Mouse (Mus musculus): ENCODE data around the gene Atcay. TPM values are rescaled to one million over a fixed set of nuclear protein-coding genes. Genes with fewer than 3 reads are reported as not detected.
"Not testable (repeated sequence)": the region's sequence is repeated elsewhere in the genome, so short reads cannot be mapped to it uniquely, and the experiment has no call there.

Atcay gene
- polyA plus RNA-seq, 1 experiment from 2014 or later: 0.29 TPM

DNA sequence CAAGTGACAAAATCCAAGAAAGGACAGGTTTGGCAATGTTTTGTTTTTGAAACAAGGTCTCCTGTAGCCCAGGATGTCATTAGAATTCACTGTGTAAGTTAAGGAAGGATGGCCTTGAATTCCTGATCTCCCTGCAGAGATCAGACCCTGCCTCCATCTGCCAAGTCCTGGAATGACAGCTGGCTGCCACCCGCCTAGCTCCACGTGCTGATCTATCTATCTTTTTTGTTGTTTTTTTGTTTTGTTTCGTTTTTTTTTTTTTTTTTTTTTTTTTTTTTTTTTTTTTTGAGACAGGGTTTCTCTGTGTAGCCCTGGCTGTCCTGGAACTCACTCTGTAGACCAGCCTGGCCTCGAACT, 55.3 kb downstream of the Atcay start:
- ATAC-seq (ENCODE audit: borderline replicate concordance, extremely low read depth, low FRiP score, low TSS enrichment); H3K27me3 ChIP-seq; H3K9me3 ChIP-seq: not testable (repeated sequence)
- Histone ChIP-seq H3K9ac (0 out of 2 replicates have a peak overlapping the region, but pooled peaks have one; percentile 43), H3K36me3 (peaks cover 29% of the 10 kb centered on the region), H3K4me2 (peak overlapping the region; percentile 78), H3K4me1 (peaks cover 47% of the 10 kb centered on the region), H3K4me3 (peak overlapping the region; percentile 34), H3K27ac (peak overlapping the region; percentile 87)
- WGBS: 12% methylated on average over 3 of the region's 4 CpGs

GRCm38 (mm10) chr10:81174617-81175344, 55.9 kb downstream of the Atcay start:
- ATAC-seq (ENCODE audit: borderline replicate concordance, extremely low read depth, low FRiP score, low TSS enrichment): peak; percentile 50; the same call in 1 of the 2 replicates
- H3K27me3 ChIP-seq: no peaks in the 10 kb centered on the region
- peak overlapping the region; percentile 43 for H3K9ac ChIP-seq

GRCm38 (mm10) chr10:81173132-81173531, 57.5 kb downstream of the Atcay start:
- WGBS: 9% methylated on average over 21 of the region's 21 CpGs
- peaks cover 45% of the 10 kb centered on the region for H3K4me1 ChIP-seq
- H3K9me3 ChIP-seq: no peaks in the 10 kb centered on the region
- H3K9ac ChIP-seq: peak overlapping the region; percentile 31
- peak overlapping the region; percentile 76 for H3K27ac ChIP-seq
- peaks cover 7% of the 10 kb centered on the region for H3K36me3 ChIP-seq
- no peaks in the 10 kb centered on the region for H3K27me3 ChIP-seq
- H3K4me3 ChIP-seq: 0 out of 2 replicates have a peak overlapping the region, but pooled peaks have one; percentile 14
- H3K4me2 ChIP-seq: peak overlapping the region; percentile 43
- ATAC-seq (ENCODE audit: borderline replicate concordance, extremely low read depth, low FRiP score, low TSS enrichment): no peak

More at GRCm38 (mm10) chr10:81174617-81175344, 55.9 kb downstream of the Atcay start:
- WGBS: 2% methylated on average over 29 of the region's 29 CpGs
- peak overlapping the region; percentile 34 for H3K4me3 ChIP-seq
- peaks cover 47% of the 10 kb centered on the region for H3K4me1 ChIP-seq
- peak overlapping the region; percentile 64 for H3K4me2 ChIP-seq
- H3K9me3 ChIP-seq: no peaks in the 10 kb centered on the region
- H3K27ac ChIP-seq: peak overlapping the region; percentile 87
- H3K36me3 ChIP-seq: peaks cover 24% of the 10 kb centered on the region

DNA sequence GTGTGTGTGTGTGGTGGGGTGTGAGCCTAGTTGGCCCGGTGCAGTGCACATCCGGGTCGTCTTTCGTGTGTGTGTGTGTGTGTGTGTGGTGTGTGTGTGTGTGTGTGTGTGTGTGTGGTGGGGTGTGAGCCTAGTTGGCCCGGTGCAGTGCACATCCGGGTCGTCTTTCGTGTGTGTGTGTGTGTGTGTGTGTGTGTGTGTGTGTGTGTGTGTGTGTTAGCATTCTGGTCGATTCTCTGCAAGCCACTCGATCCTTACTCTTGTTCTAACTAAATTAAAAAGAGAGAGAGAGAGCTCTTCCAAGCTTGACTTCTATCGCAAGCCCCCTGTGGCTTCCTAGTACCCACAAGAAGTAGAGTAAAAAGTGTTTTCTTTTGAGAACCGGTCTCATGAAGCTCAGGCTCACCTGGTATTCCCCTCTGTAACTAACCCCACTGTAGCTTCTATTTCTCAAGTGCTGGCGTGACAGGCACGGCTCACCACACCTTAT, 61.2 kb downstream of the Atcay start:
- not testable (repeated sequence) for H3K9ac ChIP-seq, H3K36me3 ChIP-seq, H3K9me3 ChIP-seq, H3K27me3 ChIP-seq, H3K4me3 ChIP-seq
- Histone ChIP-seq H3K4me2 (peak overlapping the region; percentile 77), H3K4me1 (peaks cover 45% of the 10 kb centered on the region), H3K27ac (peak overlapping the region; percentile 44; the same call in 1 of the 2 replicates)
- 0 out of 2 replicates have a peak, but pooled peaks have one; percentile 20 for ATAC-seq (ENCODE audit: borderline replicate concordance, extremely low read depth, low FRiP score, low TSS enrichment)
- WGBS: 19% methylated on average over 11 of the region's 14 CpGs

DNA sequence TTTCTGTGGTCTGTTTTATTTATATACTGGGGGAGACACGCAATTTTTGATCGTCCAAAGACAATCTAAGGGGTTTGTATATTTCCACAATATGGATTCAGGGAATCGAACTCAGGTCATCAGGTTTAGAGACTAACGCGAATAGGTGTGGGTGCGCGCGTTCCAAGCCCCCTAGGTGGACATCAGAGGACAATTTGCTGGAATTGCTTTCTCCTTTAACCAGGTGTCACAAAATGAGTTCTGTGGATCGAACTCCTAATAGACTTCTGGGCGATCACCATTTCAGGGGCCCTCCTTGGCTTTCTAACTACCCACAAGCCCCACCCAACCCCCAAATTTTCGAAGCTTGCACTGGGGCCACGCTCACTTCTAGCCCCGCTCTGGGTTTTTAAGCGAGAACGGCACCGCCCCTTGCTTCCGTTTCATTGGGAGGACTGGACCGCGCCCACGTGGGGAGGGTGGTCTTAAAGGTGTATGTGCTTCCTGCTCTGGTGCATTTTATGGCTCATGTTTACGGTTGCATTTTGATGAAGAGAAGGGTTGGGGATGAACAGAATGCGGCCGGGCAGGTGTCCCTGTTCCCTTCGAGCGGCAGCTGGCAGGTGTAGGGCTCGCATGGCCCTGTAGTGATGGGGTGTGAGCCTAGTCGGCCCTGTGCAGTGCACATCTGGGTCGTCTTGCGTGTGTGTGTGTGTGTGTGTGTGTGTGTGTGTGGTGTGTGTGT, 62.0 kb downstream of the Atcay start:
- Histone ChIP-seq H3K36me3 (peaks cover 2% of the 10 kb centered on the region), H3K27me3 (no peaks in the 10 kb centered on the region), H3K27ac (peak overlapping the region; percentile 79), H3K4me2 (peak overlapping the region; percentile 77), H3K4me3 (peak overlapping the region; percentile 80), H3K9me3 (no peaks in the 10 kb centered on the region), H3K4me1 (peaks cover 38% of the 10 kb centered on the region), H3K9ac (peak overlapping the region; percentile 46)
- ATAC-seq (ENCODE audit: borderline replicate concordance, extremely low read depth, low FRiP score, low TSS enrichment): peak; percentile 50
- 2% methylated on average over 29 of the region's 29 CpGs for WGBS

- peak; percentile 52 for ATAC-seq (ENCODE audit: borderline replicate concordance, extremely low read depth, low FRiP score, low TSS enrichment)
- peak overlapping the region; percentile 80 for H3K4me3 ChIP-seq
- peaks cover 32% of the 10 kb centered on the region for H3K4me1 ChIP-seq
- peak overlapping the region; percentile 79 for H3K27ac ChIP-seq
- H3K4me2 ChIP-seq: peak overlapping the region; percentile 77
- WGBS: 11% methylated on average over 5 of the region's 5 CpGs
- H3K36me3 ChIP-seq: peaks cover 6% of the 10 kb centered on the region
- peak overlapping the region; percentile 46; the same call in 1 of the 2 replicates for H3K9ac ChIP-seq
- no peaks in the 10 kb centered on the region for H3K9me3 ChIP-seq
- no peaks in the 10 kb centered on the region for H3K27me3 ChIP-seq
Measured at GRCm38 (mm10) chr10:81168087-81168431, 62.6 kb downstream of the Atcay start.

- Histone ChIP-seq H3K9me3 (no peaks in the 10 kb centered on the region), H3K27me3 (no peaks in the 10 kb centered on the region), H3K4me3 (peak within 1 kb of the TSS; percentile 80), H3K9ac (peak within 1 kb of the TSS; percentile 78), H3K4me1 (peaks cover 30% of the 10 kb centered on the region), H3K4me2 (peak within 1 kb of the TSS; percentile 77), H3K27ac (peak within 1 kb of the TSS; percentile 79), H3K36me3 (peaks cover 11% of the 10 kb centered on the region)
- WGBS: under 1% methylated on average over 59 of the region's 64 CpGs
- ATAC-seq (ENCODE audit: borderline replicate concordance, extremely low read depth, low FRiP score, low TSS enrichment): peak; percentile 90
Measured at GRCm38 (mm10) chr10:81167200-81168086, 63.2 kb downstream of the Atcay start, which contains the start of gene Pias4. TSS of gene Pias4 (minus strand) at chr10:81167923.

- no peak for ATAC-seq (ENCODE audit: borderline replicate concordance, extremely low read depth, low FRiP score, low TSS enrichment)
- Histone ChIP-seq H3K9ac (no peak overlapping the region), H3K4me3 (no peak overlapping the region), H3K36me3 (peaks cover 30% of the 10 kb centered on the region), H3K9me3 (no peaks in the 10 kb centered on the region), H3K4me1 (peaks cover 30% of the 10 kb centered on the region), H3K4me2 (no peak overlapping the region), H3K27ac (no peak overlapping the region), H3K27me3 (no peaks in the 10 kb centered on the region)
- WGBS: 56% methylated on average over 8 of the region's 8 CpGs
Measured at GRCm38 (mm10) chr10:81165118-81165517, 65.5 kb downstream of the Atcay start.

DNA sequence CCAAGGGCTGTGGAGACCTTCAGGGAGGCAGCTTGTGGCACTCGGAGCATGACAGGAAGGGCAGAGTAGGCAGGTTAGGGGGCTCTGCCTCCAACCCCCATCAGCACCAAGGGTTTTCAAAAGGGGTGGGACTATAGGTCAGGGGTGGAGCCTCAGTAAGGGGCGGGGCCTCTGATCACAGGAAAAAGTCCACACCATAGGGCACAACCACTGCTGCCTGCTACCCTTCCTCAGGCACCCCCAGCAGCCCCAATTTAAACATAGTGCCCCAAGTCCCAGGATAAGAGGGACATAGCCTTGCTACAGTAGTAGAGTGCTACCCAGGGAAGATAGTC, 68.3 kb downstream of the Atcay start:
- Histone ChIP-seq H3K4me1 (peaks cover 20% of the 10 kb centered on the region), H3K9ac (no peak overlapping the region), H3K4me3 (no peak overlapping the region), H3K27ac (no peak overlapping the region), H3K27me3 (no peaks in the 10 kb centered on the region), H3K9me3 (no peaks in the 10 kb centered on the region), H3K36me3 (peaks cover 45% of the 10 kb centered on the region), H3K4me2 (no peak overlapping the region)
- no peak for ATAC-seq (ENCODE audit: borderline replicate concordance, extremely low read depth, low FRiP score, low TSS enrichment)
- WGBS: 60% methylated on average over 2 of the region's 2 CpGs

DNA sequence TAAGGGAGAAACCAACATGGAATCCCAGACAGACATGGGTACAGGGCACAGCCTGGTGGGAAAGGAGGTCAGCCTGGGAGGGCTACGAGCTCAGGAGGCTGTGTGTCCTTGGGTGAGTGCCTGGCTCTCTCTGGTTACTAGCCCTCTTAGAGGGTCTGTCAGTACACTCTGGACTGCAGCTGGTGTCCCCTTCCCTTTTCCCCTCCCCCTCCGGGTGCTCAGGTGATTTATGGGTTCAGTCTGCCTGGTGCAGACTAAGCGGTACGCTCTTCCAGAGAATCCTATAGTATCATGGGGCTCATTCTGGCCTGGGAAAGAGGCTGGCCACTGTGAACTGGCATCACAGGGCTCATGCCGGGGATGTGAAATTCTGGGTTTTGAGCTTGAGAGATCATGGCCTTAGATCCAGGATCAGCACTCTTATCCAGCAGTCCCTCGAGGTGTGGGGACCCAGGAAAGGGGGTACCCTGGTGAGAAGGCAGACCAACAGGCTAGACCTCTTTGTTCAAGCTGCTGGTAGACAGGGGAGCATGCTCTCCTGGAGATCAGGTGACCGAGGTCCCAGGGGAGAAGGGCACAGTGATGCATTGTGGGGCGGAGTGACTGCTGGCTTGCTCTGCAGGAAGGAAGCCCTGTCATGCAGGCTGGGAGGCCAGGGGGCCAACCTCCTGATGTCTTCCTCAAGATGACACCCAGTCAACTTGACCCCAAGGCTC, 68.9 kb downstream of the Atcay start:
- H3K27me3 ChIP-seq: no peaks in the 10 kb centered on the region
- H3K4me1 ChIP-seq: peaks cover 17% of the 10 kb centered on the region
- H3K4me3 ChIP-seq: no peak overlapping the region
- no peak overlapping the region for H3K4me2 ChIP-seq
- no peaks in the 10 kb centered on the region for H3K9me3 ChIP-seq
- no peak overlapping the region for H3K27ac ChIP-seq
- peaks cover 50% of the 10 kb centered on the region for H3K36me3 ChIP-seq
- H3K9ac ChIP-seq: no peak overlapping the region
- no peak for ATAC-seq (ENCODE audit: borderline replicate concordance, extremely low read depth, low FRiP score, low TSS enrichment)
- WGBS: 83% methylated on average over 8 of the region's 8 CpGs

GRCm38 (mm10) chr10:81154736-81155135, 75.9 kb downstream of the Atcay start:
- H3K27me3 ChIP-seq: no peaks in the 10 kb centered on the region
- H3K27ac ChIP-seq: no peak overlapping the region
- 80% methylated on average over 6 of the region's 6 CpGs for WGBS
- H3K9ac ChIP-seq: no peak overlapping the region
- H3K36me3 ChIP-seq: peaks cover 73% of the 10 kb centered on the region
- no peak for ATAC-seq (ENCODE audit: borderline replicate concordance, extremely low read depth, low FRiP score, low TSS enrichment)
- H3K4me3 ChIP-seq: no peak overlapping the region
- no peak overlapping the region for H3K4me2 ChIP-seq
- no peaks in the 10 kb centered on the region for H3K4me1 ChIP-seq
- no peaks in the 10 kb centered on the region for H3K9me3 ChIP-seq

Measured in lung, embryonic 15.5 days (tissue).